Mouse (Mus musculus): ENCODE results near the gene Fam166b.

DNA sequence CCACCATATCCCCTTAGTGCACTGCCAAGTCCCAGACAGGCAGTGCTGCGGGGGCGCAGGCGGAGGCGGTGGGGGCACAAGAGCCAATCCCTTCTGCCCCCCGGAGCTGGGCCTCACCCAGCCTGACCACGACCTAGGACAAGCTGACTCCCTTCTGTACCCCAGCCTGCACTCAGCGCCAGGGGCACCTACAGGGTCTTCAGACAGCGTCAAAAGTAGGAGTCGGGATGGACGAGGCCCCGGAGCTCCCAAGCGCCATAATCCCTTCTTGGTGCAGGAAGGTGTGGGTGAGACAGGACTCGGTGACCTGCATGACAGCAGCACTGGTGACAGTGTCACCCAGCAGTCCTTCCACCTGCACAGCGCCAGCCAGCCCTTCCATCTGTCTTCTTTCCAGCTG, 14.2 kb downstream of the Fam166b start:
- TF ChIP-seq GATA1 (IDR thresholded peaks at IDR 0.05; ENCODE audit: low read length): no peak
- TF ChIP-seq TAL1 (IDR thresholded peaks at IDR 0.05; ENCODE audit: low read length): no peak

All from erythroblast, embryonic 14.5 days (primary cell).